Mouse (Mus musculus): Measurements from ENCODE around the gene Stk32c. TPM values are rescaled to one million over a fixed set of nuclear protein-coding genes. Genes with fewer than 3 reads are reported as not detected.

Gene Stk32c
- polyA plus RNA-seq, 1 experiment from 2014 or later = not detected

- Histone ChIP-seq H3K4me1 (replicated peaks) (peaks cover 44% of the 10 kb centered on the region), H3K36me3 (no peaks in the 10 kb centered on the region), H3K9ac (no peak overlapping the region), H3K27me3 (replicated peaks) (no peaks in the 10 kb centered on the region), H3K27ac (ENCODE audit: poor library complexity, severe bottlenecking) (peak overlapping the region; percentile 93), H3K9me3 (replicated peaks) (no peaks in the 10 kb centered on the region), H3K4me3 (no peak overlapping the region), H3K4me2 (peak overlapping the region; percentile 30)
- ATAC-seq (ENCODE audit: insufficient number of reproducible peaks, low FRiP score) = peak; percentile 37; the same call in 1 of the 2 replicates
- 37% methylated on average over 6 of the region's 6 CpGs for WGBS
These were observed 15.5 kb upstream of the Stk32c start for GRCm38 (mm10) chr7:139228447-139229171.

- H3K4me3 ChIP-seq = no peak overlapping the region
- no peaks in the 10 kb centered on the region for H3K27me3 ChIP-seq (replicated peaks)
- no peak overlapping the region for H3K4me2 ChIP-seq
- H3K36me3 ChIP-seq = no peaks in the 10 kb centered on the region
- H3K4me1 ChIP-seq (replicated peaks) = peaks cover 44% of the 10 kb centered on the region
- no peak overlapping the region for H3K9ac ChIP-seq
- no peaks in the 10 kb centered on the region for H3K9me3 ChIP-seq (replicated peaks)
- ATAC-seq (ENCODE audit: insufficient number of reproducible peaks, low FRiP score) = no peak
- 74% methylated on average over 7 of the region's 7 CpGs for WGBS
- H3K27ac ChIP-seq (ENCODE audit: poor library complexity, severe bottlenecking) = no peak overlapping the region
These were observed 13.3 kb upstream of the Stk32c start for GRCm38 (mm10) chr7:139226416-139226815.

- no peak for ATAC-seq (ENCODE audit: insufficient number of reproducible peaks, low FRiP score)
- no peak overlapping the region for H3K9ac ChIP-seq
- H3K4me1 ChIP-seq (replicated peaks) = peaks cover 37% of the 10 kb centered on the region
- no peaks in the 10 kb centered on the region for H3K9me3 ChIP-seq (replicated peaks)
- no peak overlapping the region for H3K4me3 ChIP-seq
- H3K4me2 ChIP-seq = no peak overlapping the region
- H3K27me3 ChIP-seq (replicated peaks) = no peaks in the 10 kb centered on the region
- no peaks in the 10 kb centered on the region for H3K36me3 ChIP-seq
- WGBS = 49% methylated on average over 8 of the region's 8 CpGs
- H3K27ac ChIP-seq (ENCODE audit: poor library complexity, severe bottlenecking) = 0 out of 2 replicates have a peak overlapping the region, but pooled peaks have one; percentile 17
These were observed 11.6 kb upstream of the Stk32c start for GRCm38 (mm10) chr7:139224725-139225124.

GRCm38 (mm10) chr7:139224070-139224469, 11.0 kb upstream of the Stk32c start:
- WGBS = 86% methylated on average over 1 of the region's 1 CpGs

GRCm38 (mm10) chr7:139222341-139222740, 9.2 kb upstream of the Stk32c start:
- Histone ChIP-seq H3K4me2 (no peak overlapping the region), H3K36me3 (no peaks in the 10 kb centered on the region), H3K27ac (ENCODE audit: poor library complexity, severe bottlenecking) (no peak overlapping the region), H3K4me1 (replicated peaks) (peaks cover 26% of the 10 kb centered on the region), H3K4me3 (no peak overlapping the region), H3K9ac (no peak overlapping the region), H3K27me3 (replicated peaks) (no peaks in the 10 kb centered on the region), H3K9me3 (replicated peaks) (no peaks in the 10 kb centered on the region)
- 73% methylated on average over 4 of the region's 4 CpGs for WGBS
- no peak for ATAC-seq (ENCODE audit: insufficient number of reproducible peaks, low FRiP score)

More at GRCm38 (mm10) chr7:139224070-139224469, 11.0 kb upstream of the Stk32c start:
- H3K9ac ChIP-seq = no peak overlapping the region
- no peak overlapping the region for H3K4me3 ChIP-seq
- peaks cover 36% of the 10 kb centered on the region for H3K4me1 ChIP-seq (replicated peaks)
- H3K4me2 ChIP-seq = no peak overlapping the region
- H3K9me3 ChIP-seq (replicated peaks) = no peaks in the 10 kb centered on the region
- no peak for ATAC-seq (ENCODE audit: insufficient number of reproducible peaks, low FRiP score)
- H3K36me3 ChIP-seq = no peaks in the 10 kb centered on the region
- H3K27me3 ChIP-seq (replicated peaks) = no peaks in the 10 kb centered on the region
- no peak overlapping the region for H3K27ac ChIP-seq (ENCODE audit: poor library complexity, severe bottlenecking)

- Histone ChIP-seq H3K4me2 (no peak overlapping the region), H3K9ac (no peak overlapping the region), H3K36me3 (no peaks in the 10 kb centered on the region), H3K4me3 (no peak overlapping the region), H3K9me3 (replicated peaks) (no peaks in the 10 kb centered on the region), H3K27me3 (replicated peaks) (no peaks in the 10 kb centered on the region), H3K27ac (ENCODE audit: poor library complexity, severe bottlenecking) (no peak overlapping the region), H3K4me1 (replicated peaks) (peaks cover 21% of the 10 kb centered on the region)
- 83% methylated on average over 2 of the region's 2 CpGs for WGBS
- no peak for ATAC-seq (ENCODE audit: insufficient number of reproducible peaks, low FRiP score)
These were observed 8.7 kb upstream of the Stk32c start for GRCm38 (mm10) chr7:139221856-139222255.

GRCm38 (mm10) chr7:139221072-139221471, 8.0 kb upstream of the Stk32c start:
- no peaks in the 10 kb centered on the region for H3K9me3 ChIP-seq (replicated peaks)
- no peak overlapping the region for H3K4me2 ChIP-seq
- 65% methylated on average over 5 of the region's 5 CpGs for WGBS
- no peak overlapping the region for H3K27ac ChIP-seq (ENCODE audit: poor library complexity, severe bottlenecking)
- no peak overlapping the region for H3K4me3 ChIP-seq
- no peak overlapping the region for H3K9ac ChIP-seq
- no peak for ATAC-seq (ENCODE audit: insufficient number of reproducible peaks, low FRiP score)
- H3K36me3 ChIP-seq = no peaks in the 10 kb centered on the region
- H3K4me1 ChIP-seq (replicated peaks) = peaks cover 20% of the 10 kb centered on the region
- H3K27me3 ChIP-seq (replicated peaks) = no peaks in the 10 kb centered on the region

- Histone ChIP-seq H3K4me3 (no peak overlapping the region), H3K36me3 (no peaks in the 10 kb centered on the region), H3K27me3 (replicated peaks) (no peaks in the 10 kb centered on the region), H3K9me3 (replicated peaks) (no peaks in the 10 kb centered on the region), H3K4me1 (replicated peaks) (peaks cover 20% of the 10 kb centered on the region), H3K27ac (ENCODE audit: poor library complexity, severe bottlenecking) (no peak overlapping the region), H3K9ac (no peak overlapping the region), H3K4me2 (no peak overlapping the region)
- ATAC-seq (ENCODE audit: insufficient number of reproducible peaks, low FRiP score) = no peak
- WGBS = 31% methylated on average over 2 of the region's 2 CpGs
These were observed 7.2 kb upstream of the Stk32c start for GRCm38 (mm10) chr7:139220303-139220702.

GRCm38 (mm10) chr7:139219486-139219885, 6.4 kb upstream of the Stk32c start:
- Histone ChIP-seq H3K4me2 (no peak overlapping the region), H3K9ac (no peak overlapping the region), H3K4me1 (replicated peaks) (peaks cover 15% of the 10 kb centered on the region), H3K36me3 (no peaks in the 10 kb centered on the region), H3K27me3 (replicated peaks) (no peaks in the 10 kb centered on the region), H3K27ac (ENCODE audit: poor library complexity, severe bottlenecking) (peak overlapping the region; percentile 2; the same call in 1 of the 2 replicates), H3K4me3 (no peak overlapping the region), H3K9me3 (replicated peaks) (no peaks in the 10 kb centered on the region)
- no peak for ATAC-seq (ENCODE audit: insufficient number of reproducible peaks, low FRiP score)
- 83% methylated on average over 5 of the region's 5 CpGs for WGBS

GRCm38 (mm10) chr7:139218641-139219415, 5.7 kb upstream of the Stk32c start:
- H3K4me3 ChIP-seq = no peak overlapping the region
- ATAC-seq (ENCODE audit: insufficient number of reproducible peaks, low FRiP score) = no peak
- H3K4me1 ChIP-seq (replicated peaks) = peaks cover 13% of the 10 kb centered on the region
- no peak overlapping the region for H3K9ac ChIP-seq
- peak overlapping the region; percentile 2; the same call in 1 of the 2 replicates for H3K27ac ChIP-seq (ENCODE audit: poor library complexity, severe bottlenecking)
- H3K9me3 ChIP-seq (replicated peaks) = no peaks in the 10 kb centered on the region
- no peaks in the 10 kb centered on the region for H3K36me3 ChIP-seq
- 40% methylated on average over 6 of the region's 6 CpGs for WGBS
- no peak overlapping the region for H3K4me2 ChIP-seq
- no peaks in the 10 kb centered on the region for H3K27me3 ChIP-seq (replicated peaks)

- H3K27ac ChIP-seq (ENCODE audit: poor library complexity, severe bottlenecking) = no peak overlapping the region
- peaks cover 20% of the 10 kb centered on the region for H3K4me1 ChIP-seq (replicated peaks)
- no peak overlapping the region for H3K9ac ChIP-seq
- no peak overlapping the region for H3K4me3 ChIP-seq
- no peaks in the 10 kb centered on the region for H3K27me3 ChIP-seq (replicated peaks)
- WGBS = 80% methylated on average over 7 of the region's 7 CpGs
- H3K4me2 ChIP-seq = no peak overlapping the region
- H3K9me3 ChIP-seq (replicated peaks) = no peaks in the 10 kb centered on the region
- no peaks in the 10 kb centered on the region for H3K36me3 ChIP-seq
- no peak for ATAC-seq (ENCODE audit: insufficient number of reproducible peaks, low FRiP score)
These were observed 3.9 kb upstream of the Stk32c start for GRCm38 (mm10) chr7:139217046-139217445.

Data from heart, embryonic 12.5 days (tissue).